Mouse (Mus musculus) spleen, embryonic (tissue): Measurements from ENCODE around the gene Oat.

ENCODE experiments used
- CTCF ChIA-PET: fragments of 350-600 bp; sonication (Branson Sonifier 250); formaldehyde crosslinking; loops from one replicate; lab custom pipeline; 2022; lab: Charles Lee

Gene Oat

DNA sequence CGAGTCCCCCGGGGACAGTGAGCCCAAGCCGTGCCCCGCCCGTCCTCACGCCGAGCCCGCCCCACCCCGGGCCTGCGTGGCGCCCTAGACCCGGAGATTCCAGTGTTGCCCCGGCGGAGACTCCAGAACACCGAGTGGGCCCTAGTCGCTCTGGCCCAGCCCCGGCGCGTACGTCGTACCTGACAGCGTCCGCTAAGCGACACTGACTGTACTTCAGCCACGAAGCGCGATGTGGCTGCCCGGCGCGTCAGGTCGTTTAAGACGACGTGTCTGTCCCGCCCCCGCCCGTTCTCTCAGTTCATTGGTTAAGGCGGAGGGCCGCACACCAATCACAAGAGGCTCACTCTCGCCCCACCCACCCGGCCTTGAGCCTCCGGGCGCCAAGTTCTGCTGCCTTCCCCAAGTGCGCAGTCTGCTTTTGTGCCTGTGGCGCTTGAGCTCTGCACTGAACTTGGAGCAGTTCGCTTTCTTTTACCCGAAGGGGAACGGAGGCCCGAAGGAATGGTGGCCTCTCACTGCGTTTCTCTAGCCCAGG, at the start of gene Oat:
Gene Oat (minus strand): TSS at position 283 of the 535 bp plus-strand sequence.
- CTCF ChIA-PET, result no interaction called here

DNA sequence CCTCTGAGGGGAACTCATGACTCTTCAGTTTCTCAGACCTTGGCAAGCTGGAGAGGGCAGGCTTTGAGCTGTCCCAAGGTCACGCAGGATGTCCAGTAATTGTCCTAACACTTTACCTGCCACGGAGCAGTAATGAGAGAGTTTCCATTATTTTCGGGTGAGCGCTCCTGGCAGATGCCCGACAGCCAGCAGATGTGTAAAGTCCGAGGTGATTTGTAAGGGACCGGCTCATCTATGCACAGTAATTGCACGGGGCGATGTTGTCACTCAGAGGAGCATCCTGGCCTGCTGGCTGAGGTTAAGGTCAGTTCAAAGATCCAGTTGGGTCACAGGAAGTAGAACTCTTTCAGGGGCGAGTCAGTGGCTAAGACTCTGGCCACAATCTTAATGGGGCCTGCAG, 48.0 kb upstream of the Oat start:
- CTCF ChIA-PET, result no interaction called here

GRCm38 (mm10) chr7:132619975-132620918, 44.0 kb upstream of the Oat start:
- CTCF ChIA-PET, result no interaction called here

- CTCF ChIA-PET, result no interaction called here
Measured at GRCm38 (mm10) chr7:132619549-132619948, 43.4 kb upstream of the Oat start.

DNA sequence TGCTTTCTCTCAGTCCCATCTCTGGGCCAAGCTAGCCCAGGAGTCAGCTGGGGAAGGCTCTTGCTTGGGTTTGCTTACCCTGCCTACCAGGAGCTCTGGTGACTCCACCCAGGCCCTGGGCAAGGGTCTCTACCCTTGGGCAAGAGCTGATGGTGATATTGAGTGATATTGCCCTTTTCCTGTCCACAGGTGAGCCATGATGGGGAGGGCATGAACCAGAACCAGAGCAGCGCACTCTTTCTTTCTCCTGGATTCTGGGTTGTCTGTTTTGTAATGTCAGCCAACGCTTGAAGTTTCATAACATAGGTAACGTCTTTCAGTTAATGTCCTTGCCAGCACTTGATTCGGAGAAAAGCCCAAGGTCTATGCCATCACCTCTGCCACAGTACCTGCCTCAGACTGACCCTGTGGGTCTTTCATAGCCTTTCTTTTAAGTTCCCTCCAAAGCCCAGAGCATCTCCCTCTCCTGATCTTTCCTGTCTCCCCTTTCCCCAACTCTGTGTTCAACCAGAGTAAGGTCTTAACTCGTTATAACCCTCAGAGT, 40.9 kb upstream of the Oat start:
- CTCF ChIA-PET, result no interaction called here

DNA sequence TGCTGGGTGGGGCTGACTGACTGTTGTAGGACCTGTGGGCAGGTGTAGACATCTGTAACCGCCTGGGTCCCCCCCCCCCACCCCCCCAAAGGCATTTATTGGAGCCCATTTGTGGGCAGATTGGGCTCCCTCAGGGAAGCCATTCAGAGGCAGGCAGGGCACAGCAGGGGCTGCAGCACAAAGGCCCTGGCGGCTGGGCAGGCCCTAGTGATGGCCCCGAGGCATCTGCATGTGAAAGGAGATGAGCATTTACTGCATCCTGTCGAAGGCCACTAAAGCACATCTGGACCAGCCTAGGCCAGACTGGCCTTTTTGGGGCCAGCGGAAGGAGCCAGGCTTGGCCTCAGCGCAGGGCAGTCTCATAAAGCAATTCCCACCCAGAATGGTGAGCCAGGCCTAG, 40.2 kb upstream of the Oat start:
- CTCF ChIA-PET, result no interaction called here

DNA sequence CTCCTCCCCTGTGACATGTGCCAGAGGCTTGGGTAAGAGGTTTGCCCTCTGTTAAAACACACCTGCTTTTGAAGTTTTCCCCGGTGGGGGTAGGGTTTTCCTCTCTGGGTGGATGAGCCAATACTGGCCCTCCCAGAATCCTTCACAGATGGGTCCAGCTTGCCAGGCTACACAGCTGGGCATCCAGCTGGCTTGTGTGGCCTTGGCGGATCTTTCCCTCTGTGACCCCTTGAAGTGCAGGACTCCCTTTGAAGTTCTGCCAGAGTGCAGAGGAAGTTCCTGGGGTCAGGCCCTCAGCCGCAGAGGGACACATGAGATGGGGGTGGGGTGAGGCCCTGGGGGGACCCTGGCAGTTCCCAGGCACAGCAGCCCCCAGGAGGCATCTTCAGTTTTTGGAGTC, 39.1 kb upstream of the Oat start:
- CTCF ChIA-PET, result no interaction called here

GRCm38 (mm10) chr7:132611530-132611929, 35.3 kb upstream of the Oat start:
- CTCF ChIA-PET, result no interaction called here

- CTCF ChIA-PET, result interaction anchor here (0.6 kb wide), 1 partner anchor 104 kb away, joined by 3 read pairs; no protein-coding TSS in a partner anchor
Measured at GRCm38 (mm10) chr7:132610468-132611318, 34.5 kb upstream of the Oat start, which contains the start of gene Lhpp. TSS of gene Lhpp (plus strand) at chr7:132610638.

- CTCF ChIA-PET, result interaction anchor here (0.6 kb wide), 1 partner anchor 235 kb away, joined by 3 read pairs; no protein-coding TSS in a partner anchor
Measured at GRCm38 (mm10) chr7:132608316-132609020, 32.3 kb upstream of the Oat start.

DNA sequence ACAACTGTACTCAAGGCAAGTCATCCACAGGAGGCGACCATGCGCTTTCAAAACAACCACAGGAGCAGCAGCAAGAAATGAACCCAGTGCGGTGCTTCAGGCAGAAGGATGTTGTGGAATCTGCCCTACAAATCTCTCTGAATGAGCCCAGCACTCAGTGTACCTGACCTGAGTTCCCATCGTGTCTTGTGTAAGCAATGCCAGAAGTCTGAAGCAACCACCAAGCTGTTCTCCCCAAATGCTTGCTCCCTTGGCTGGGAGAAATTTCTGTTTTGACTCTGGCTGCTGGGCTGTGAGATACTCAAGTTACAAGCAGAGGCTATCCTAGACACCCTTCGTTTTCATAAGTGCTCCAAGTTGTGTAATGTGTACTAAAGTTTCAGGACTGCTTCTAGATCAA, 29.5 kb upstream of the Oat start:
- CTCF ChIA-PET, result no interaction called here

DNA sequence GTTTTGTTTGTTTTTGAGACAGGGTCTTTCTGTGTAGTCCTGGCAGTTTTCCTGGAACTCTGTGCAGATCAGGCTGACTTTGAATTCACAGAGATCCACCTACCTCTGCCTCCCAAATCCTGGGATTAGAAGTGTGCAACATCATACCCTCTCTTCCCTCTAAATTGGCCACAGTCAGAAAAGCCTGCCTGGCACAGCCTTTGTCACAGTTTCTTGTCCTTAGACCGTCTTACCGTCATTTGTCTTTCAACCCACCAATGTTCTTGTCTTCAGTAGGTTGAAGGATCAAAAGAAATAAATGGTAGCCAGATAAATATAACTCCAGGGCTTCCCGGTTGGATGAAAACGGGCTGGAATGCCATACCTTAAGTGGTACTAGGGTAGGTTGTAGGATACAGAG, 28.5 kb upstream of the Oat start:
- CTCF ChIA-PET, result no interaction called here

DNA sequence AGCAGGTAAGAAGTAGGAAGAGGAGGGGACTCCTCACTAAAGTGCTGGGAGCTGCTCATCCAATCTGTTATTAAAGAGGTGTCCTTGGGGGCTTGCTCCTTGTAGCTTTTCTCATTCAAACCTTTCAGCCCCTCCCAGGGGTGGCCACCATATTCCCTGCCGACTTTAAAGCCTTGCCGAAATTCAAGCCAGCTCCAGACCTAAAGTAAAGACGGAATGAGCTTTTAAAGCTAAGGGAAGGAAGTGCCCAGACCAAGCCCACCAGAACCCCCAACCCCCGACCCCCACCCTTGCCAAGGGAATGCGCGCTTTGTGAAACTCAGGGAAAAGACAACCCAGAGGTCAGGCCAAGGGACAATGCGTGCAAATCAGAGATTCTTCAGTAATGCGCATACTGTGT, 24.7 kb upstream of the Oat start:
- CTCF ChIA-PET, result no interaction called here

GRCm38 (mm10) chr7:132600026-132600425, 23.8 kb upstream of the Oat start:
- CTCF ChIA-PET, result no interaction called here

- CTCF ChIA-PET, result no interaction called here
Measured at GRCm38 (mm10) chr7:132599071-132599975, 23.1 kb upstream of the Oat start, which contains the start of gene Nkx1-2. TSS of gene Nkx1-2 (minus strand) at chr7:132599637.

DNA sequence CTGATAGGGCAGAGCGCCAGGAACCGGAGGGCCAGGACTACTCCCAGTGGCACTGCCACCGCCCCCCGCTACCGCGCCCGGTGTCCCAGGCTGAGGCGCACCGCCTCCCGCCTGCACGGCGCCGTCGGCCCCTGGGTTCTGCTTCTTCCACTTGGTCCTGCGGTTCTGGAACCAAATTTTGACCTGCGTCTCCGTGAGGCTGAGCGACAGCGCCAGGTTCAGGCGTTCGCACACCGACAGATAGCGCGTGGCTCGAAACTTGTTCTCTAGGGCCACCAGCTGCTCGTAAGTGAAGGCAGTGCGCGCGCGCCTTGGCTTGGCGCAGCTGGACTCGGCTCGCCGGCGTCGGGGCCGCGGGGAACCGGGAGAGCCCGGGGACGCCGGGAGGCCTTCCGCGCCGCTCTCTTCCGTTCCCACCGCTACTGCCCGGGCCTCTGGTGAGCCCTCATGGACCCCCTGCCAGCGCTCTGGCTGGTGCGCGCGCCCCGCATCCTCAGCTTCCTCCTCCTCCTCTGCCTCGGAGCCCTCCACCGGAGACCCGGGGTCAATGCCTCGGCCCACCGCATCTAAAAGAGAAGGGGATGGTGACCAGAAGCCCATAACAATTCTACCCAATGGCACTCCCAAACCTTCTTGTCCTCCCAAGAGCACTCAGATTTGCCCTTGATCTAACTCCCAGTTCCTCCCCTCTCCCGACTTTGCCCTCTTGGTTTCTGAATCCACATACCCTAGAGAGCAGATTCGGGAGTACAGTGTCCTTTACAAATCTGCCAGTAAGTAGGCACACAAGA, 21.2 kb upstream of the Oat start:
- CTCF ChIA-PET, result no interaction called here

GRCm38 (mm10) chr7:132596557-132597250, 20.5 kb upstream of the Oat start:
- CTCF ChIA-PET, result no interaction called here

DNA sequence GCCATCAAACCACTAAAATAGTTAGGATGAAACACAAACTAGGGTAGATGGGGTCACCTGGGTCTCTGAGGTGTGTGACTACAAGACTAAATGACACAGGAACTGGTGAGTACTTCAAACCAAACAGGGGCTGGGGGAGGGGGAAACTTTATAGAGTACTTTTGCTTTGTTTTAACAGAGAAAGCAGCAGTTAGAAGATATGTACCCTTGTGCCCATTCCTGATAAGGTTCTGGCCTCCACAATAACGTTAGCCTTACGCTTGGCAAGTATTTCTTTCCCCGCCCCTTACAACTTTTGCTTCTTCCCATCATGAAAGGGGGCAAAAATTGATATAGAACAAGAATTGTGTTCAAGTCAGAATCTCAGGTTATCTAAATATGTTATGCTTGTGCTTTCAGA, 19.6 kb upstream of the Oat start:
- CTCF ChIA-PET, result no interaction called here

DNA sequence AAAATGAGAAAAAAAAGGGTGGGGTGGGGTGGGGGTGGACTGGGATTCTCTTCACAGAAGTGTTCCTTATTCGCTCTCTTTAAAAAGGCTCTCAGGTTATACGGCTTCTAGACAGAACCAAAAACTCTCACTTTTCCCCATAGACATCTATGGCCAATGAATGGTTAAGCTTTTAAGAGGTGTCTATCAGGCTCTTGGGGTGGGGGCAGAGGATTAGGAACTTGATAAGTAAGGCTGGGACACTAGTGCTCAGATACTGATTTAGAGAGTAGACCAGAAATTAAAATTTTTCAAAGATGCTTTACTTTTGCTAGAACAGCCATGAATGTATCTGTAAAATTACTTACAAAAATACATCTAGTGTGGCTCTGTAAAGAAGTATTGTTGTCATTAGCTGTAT, 18.1 kb upstream of the Oat start:
- CTCF ChIA-PET, result no interaction called here
